Mouse (Mus musculus) urinary bladder, adult 18-20 months (tissue): ENCODE results near the gene Vps11.
A peak's percentile ranks its signal among the peaks of the same experiment; 100 is the strongest.
"Not testable (repeated sequence)": the region's sequence is repeated elsewhere in the genome, so short reads cannot be mapped to it uniquely, and the experiment has no call there.

ENCODE experiments used
- DNase-seq, 2 experiments: peaks; one replicate each; pipeline ENCODE4 v3.0.0; 2022; ENCODE audit warnings: low spot score in 2 of 2, mixed read lengths in 2 of 2

The Vps11 gene

GRCm38 (mm10) chr9:44314910-44315309 is 46.6 kb downstream of the Vps11 start:
- no peak for DNase-seq

DNA sequence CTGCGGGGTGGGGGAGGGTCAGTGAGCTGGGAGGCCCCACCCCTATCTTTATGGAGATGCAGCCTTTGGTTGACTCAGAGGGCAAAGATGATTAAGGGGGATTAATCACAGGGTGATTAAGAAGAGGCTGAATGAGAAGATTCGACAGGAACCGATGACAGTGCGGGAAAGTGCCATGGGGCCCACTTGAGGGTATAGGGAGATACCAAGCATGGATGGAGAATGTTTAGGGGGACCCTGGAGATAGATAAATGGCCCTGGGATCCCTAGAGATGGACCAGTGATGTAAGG is 47.3 kb downstream of the Vps11 start:
- no peak for DNase-seq

GRCm38 (mm10) chr9:44313476-44314256 is 47.8 kb downstream of the Vps11 start:
- DNase-seq = no peak

DNA sequence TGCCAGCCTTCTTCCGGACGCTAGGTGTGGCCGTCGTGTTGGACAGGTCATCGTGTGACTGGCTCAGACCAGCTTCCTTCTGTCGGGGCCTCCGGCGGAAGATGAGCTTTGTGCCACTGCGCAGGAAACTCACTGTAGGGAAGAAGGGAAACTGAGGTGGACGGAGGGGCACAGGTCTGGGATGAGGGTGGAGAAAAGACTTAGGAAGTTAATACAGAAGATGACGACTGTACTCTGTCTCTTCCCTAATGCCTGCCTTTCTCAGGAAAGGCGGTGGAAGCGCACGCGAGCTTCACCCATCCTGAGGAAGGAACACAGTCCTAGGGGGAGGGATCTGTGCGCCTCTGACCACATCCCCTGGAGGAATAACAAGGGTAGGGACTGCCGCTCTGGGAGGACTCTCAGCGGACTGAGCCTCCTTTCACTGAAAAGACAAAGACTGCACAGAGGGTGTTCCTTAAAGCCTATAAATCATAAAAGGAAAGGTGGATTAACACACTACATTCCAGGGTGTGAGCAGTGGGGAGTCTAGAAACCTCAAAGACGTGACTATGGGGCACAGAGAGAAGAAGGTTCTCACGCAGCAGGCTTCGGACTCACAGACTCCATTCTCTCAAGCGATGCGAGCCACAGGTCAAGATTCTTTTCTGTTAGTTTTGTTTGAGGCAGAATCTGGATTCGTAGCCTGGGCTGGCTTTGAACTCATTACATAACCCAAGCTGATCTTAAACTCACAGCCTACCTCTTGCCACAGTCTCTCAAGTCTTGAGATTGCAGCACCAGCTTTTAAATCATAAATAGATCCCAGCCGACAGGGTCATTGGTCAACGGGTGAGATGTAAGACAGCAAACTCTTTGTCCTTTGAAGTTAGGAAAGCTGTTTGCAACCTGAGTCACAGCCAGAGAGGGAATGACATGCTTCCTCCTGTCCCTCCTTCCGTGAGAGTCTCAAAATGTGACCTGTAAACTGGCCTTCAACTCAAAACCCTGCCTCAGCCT is 50.0 kb downstream of the Vps11 start:
- no peak for DNase-seq

- no peak for DNase-seq
Observed at GRCm38 (mm10) chr9:44310750-44311135, 50.7 kb downstream of the Vps11 start.

DNA sequence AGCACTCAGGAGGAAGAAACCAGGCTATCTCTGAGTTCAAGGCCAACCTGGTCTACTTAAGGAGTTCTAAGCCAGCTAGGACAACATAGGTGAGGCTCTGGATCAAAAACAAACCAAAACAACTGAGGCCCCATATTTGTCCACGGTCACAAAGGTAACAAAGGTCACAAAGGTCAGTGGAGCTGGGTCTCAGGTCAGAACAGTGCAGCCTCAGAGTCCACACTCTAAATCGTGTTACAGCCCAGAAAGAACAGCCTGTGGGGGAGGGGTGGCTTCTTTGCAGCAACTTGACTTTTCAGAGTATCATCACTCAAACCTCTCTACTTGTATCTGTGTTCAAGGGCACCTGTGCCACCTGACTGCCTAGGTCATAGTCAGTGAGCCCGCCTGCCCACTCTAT is 51.7 kb downstream of the Vps11 start:
- no peak for DNase-seq

DNA sequence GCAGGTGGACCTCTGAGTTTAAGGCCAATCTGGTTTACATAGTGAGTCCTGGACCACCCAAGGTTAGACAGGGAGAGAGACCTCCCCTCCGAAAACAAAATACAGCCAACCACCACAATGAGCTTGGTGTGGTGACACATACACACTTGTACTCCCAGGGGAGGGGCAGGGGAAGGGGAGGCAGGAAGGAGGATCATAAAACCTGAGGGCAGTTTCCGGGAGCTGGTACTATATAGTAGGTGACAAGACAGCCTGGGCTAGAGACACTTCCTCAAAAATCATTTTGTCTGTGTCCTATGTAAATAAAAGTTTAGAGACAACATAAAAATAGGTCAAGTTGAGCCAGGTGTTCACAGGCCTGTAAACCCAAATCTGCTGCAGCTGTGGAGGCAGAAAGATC is 54.2 kb downstream of the Vps11 start:
- DNase-seq = no peak

GRCm38 (mm10) chr9:44306532-44306931 is 54.9 kb downstream of the Vps11 start:
- DNase-seq = no peak

DNA sequence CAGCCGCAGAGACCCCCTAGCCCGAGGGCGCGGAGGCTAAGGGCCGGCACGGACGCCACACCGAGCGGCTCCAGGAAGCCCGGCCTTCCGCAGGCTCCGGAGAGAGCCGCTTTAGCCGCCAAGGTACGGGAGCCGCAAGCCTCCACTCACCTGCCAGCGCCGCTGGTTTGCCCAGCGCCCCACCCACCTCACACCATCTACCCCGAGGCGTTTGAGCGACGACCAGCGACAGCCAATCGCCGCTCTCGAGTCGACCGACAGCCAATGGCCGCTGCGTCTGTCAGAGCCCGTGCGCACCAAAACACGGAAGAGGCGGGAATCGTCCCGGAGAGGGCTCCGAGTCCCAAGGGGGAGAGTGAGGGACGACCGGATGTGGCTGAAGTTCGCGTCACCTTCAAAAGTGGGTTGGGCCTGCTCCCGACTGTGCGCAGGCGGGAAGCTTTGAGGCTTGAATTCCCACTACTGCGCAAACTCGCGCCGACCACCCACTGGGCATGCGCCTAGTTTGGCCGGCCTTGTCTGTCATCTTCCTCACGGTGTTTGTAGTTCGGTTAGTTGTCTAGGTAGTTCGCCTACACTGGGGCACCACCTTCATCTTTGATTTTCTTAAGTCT is 55.9 kb downstream of the Vps11 start, which contains the start of gene Hinfp:
Gene Hinfp, minus strand, starts transcription at position 206 of the 614 bp plus-strand sequence.
- DNase-seq = peak; percentile 95 to 99

- not testable (repeated sequence) for DNase-seq
Observed at GRCm38 (mm10) chr9:44300001-44300400, 61.5 kb downstream of the Vps11 start.
